In the genomic region with DNA sequence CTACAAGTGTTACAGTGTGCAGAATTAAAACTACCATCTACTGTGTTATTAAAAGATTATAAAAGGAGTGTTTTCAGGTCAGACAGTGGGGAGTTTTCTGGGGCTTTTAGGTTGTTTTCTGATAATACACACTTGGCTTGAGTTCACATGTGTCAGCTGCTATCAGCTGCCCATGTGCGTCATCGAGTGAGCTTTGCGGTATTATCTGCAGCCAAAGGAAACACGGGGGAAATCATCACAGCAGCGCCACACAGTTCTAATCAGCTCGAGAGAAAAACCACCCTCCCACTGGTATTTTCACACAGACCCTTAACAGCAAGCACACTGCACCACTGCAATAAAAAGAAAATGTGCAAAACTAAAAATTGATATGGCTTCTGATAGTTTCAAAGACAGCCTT, we compare ENCODE assay signal across 8 mouse cellular contexts. TPM values are rescaled to one million over a fixed set of nuclear protein-coding genes. Genes with fewer than 3 reads are reported as not detected.
A peak's percentile ranks its signal among the peaks of the same experiment; 100 is the strongest.
DNase-seq lines count a peak whose midpoint lies in the region; ATAC-seq lines count a peak whose summit lies in the region.
"Had no signal": no experiment of that assay in that cellular context is flagged by ENCODE, and none has a peak within 500 bp of the region (broad histone marks: within the 10 kb centered on the region; RNA-seq: fewer than 3 reads in every experiment).

No protein-coding gene starts in this region.

- ATAC-seq in midbrain, embryonic 14.5 days (ENCODE audit: low FRiP score, low TSS enrichment): no peak
- ATAC-seq in erythroblast, adult 5-6 weeks (replicated peaks; ENCODE audit: low FRiP score, poor library complexity, severe bottlenecking): peak; percentile 81

- no peak overlapping the region for H3K4me2 ChIP-seq in midbrain, embryonic 14.5 days (ENCODE audit: low read length)
- H3K4me2 ChIP-seq: lung, embryonic 15.5 days had no signal

- H3K4me3 ChIP-seq in midbrain, embryonic 14.5 days (replicated peaks; ENCODE audit: low read depth, low read length): no peak overlapping the region
- no peak overlapping the region for H3K4me3 ChIP-seq in midbrain, embryonic 10.5 days
- H3K4me3 ChIP-seq: lung, embryonic 15.5 days had no signal

- peak; percentile 51 for DNase-seq in midbrain, embryonic 14.5 days
- DNase-seq in midbrain, embryonic 10.5 days (ENCODE audit: low spot score): no peak
- peak; percentile 20 to 31 for DNase-seq in kidney, postnatal 36 days
- DNase-seq in spleen, postnatal 36 days (ENCODE audit: low spot score in 2 of 2): peak; percentile 50 to 71
- no peak for DNase-seq in layer of hippocampus, postnatal 25 days (ENCODE audit: extremely low spot score in 1 of 2, low spot score in 1 of 2)
- no peak for DNase-seq in gastrocnemius, postnatal 4 days (ENCODE audit: low spot score in 2 of 2)

- H3K36me3 ChIP-seq in midbrain, embryonic 14.5 days (ENCODE audit: control insufficient read depth, insufficient read depth, low read length): no peaks in the 10 kb centered on the region
- H3K36me3 ChIP-seq in midbrain, embryonic 10.5 days: no peaks in the 10 kb centered on the region
- H3K36me3 ChIP-seq: lung, embryonic 15.5 days had no signal

- no peak overlapping the region for H3K27ac ChIP-seq in midbrain, embryonic 14.5 days (replicated peaks; ENCODE audit: low read depth, low read length)
- H3K27ac ChIP-seq in midbrain, embryonic 10.5 days (replicated peaks): no peak overlapping the region
- H3K27ac ChIP-seq: lung, embryonic 15.5 days had no signal

- 48% methylated on average over 6 of the region's 6 CpGs for WGBS in midbrain, embryonic 14.5 days
- 82% methylated on average over 6 of the region's 6 CpGs for WGBS in midbrain, embryonic 10.5 days

- no peaks in the 10 kb centered on the region for H3K27me3 ChIP-seq in midbrain, embryonic 14.5 days (ENCODE audit: control insufficient read depth, insufficient read depth, low read length)
- H3K27me3 ChIP-seq in midbrain, embryonic 10.5 days (ENCODE audit: low read depth, poor library complexity, severe bottlenecking): no peaks in the 10 kb centered on the region
- H3K27me3 ChIP-seq: lung, embryonic 15.5 days had no signal

- H3K9ac ChIP-seq in midbrain, embryonic 14.5 days (replicated peaks; ENCODE audit: low read length): no peak overlapping the region
- H3K9ac ChIP-seq: lung, embryonic 15.5 days had no signal

- H3K9me3 ChIP-seq in midbrain, embryonic 14.5 days (ENCODE audit: control insufficient read depth, low read length): no peaks in the 10 kb centered on the region
- no peaks in the 10 kb centered on the region for H3K9me3 ChIP-seq in midbrain, embryonic 10.5 days (replicated peaks)
- H3K9me3 ChIP-seq: lung, embryonic 15.5 days had no signal

- no peaks in the 10 kb centered on the region for H3K4me1 ChIP-seq in midbrain, embryonic 14.5 days (ENCODE audit: control insufficient read depth, insufficient read depth, low read length)
- H3K4me1 ChIP-seq in midbrain, embryonic 10.5 days: 0 out of 2 replicates have a peak, but pooled peaks cover 3% of the 10 kb centered on the region
- H3K4me1 ChIP-seq: lung, embryonic 15.5 days had no signal

RNA-seq across cellular contexts. Expression of a gene that starts 45.3 kb away (rescaled TPM):
- 113 and 117 TPM in 2 replicates for polyA plus RNA-seq in midbrain, embryonic 14.5 days (2014; fragmentation: Nextera tagmentation; extraction: Ambion mirVana)
- 17.8 and 21.0 TPM in 2 replicates for polyA plus RNA-seq in midbrain, embryonic 10.5 days (2016; fragmentation: Nextera tagmentation; extraction: Ambion mirVana)
- 5.2 and 9.4 TPM in 2 replicates for total RNA-seq in erythroblast, adult 5-6 weeks (2015; ENCODE audit: low replicate concordance)
- total RNA-seq in erythroblast, adult 5-6 weeks (2017; ENCODE audit: low replicate concordance): 5.7 and 9.1 TPM in 2 replicates
- 100 to 1,000 TPM; 192 to 215 TPM for total RNA-seq in layer of hippocampus, postnatal 25 days (2021)
- 1 to 10 TPM; 4.8 to 5.1 TPM for total RNA-seq in gastrocnemius, postnatal 4 days (2021)

Comparison
In these comparisons a context has a peak if more than half of its experiments do, and no peak if none do; other contexts are left out.
1. DNase-seq: peak in midbrain, embryonic 14.5 days (single experiment), kidney, postnatal 36 days (2 of 2) and spleen, postnatal 36 days (2 of 2); none in midbrain, embryonic 10.5 days (single experiment), layer of hippocampus, postnatal 25 days (0 of 2) and gastrocnemius, postnatal 4 days (0 of 2).
2. RNA of a gene that starts 45.3 kb away (total RNA-seq): 192 to 215 TPM in layer of hippocampus, postnatal 25 days; 5.2 to 9.4 TPM in erythroblast, adult 5-6 weeks and 4.8 to 5.1 TPM in gastrocnemius, postnatal 4 days; every median in the first group is over 10 times any median in the second.